Mouse (Mus musculus): ENCODE measurements around the gene Ifnl3.

DNA sequence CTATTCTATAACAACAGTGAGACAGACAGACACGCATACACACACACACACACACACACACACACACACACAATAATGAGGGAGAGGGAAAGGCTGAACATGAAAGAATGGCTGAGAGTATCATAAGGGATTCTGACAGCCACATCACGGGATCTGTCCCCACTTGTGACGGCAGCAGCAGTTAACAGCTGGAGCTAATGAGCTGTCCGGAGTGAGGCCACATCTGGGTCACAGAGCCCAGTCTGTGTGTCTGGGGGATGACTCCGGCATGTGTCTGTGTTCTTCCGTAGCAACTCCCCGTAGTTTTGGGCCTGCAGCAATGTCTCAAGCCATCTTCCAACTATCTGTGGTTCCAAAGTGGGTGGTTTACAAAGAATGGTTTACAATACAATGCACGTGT lies 9.4 kb downstream of the Ifnl3 start:
- TF ChIP-seq CTCF (conservative IDR thresholded peaks at IDR 0.05; ENCODE audit: low read length): no peak
- TF ChIP-seq POU5F1 (IDR thresholded peaks at IDR 0.05; ENCODE audit: borderline replicate concordance, low read length): no peak
- no peak for TF ChIP-seq NANOG (IDR thresholded peaks at IDR 0.05; ENCODE audit: borderline replicate concordance, low read length)

All from E14TG2a.4 (cell line).